Mouse (Mus musculus): ENCODE measurements around the gene Sesn3. TPM values are rescaled to one million over a fixed set of nuclear protein-coding genes. Genes with fewer than 3 reads are reported as not detected.

The Sesn3 gene
- polyA plus RNA-seq, 1 experiment = 7.4 TPM

DNA sequence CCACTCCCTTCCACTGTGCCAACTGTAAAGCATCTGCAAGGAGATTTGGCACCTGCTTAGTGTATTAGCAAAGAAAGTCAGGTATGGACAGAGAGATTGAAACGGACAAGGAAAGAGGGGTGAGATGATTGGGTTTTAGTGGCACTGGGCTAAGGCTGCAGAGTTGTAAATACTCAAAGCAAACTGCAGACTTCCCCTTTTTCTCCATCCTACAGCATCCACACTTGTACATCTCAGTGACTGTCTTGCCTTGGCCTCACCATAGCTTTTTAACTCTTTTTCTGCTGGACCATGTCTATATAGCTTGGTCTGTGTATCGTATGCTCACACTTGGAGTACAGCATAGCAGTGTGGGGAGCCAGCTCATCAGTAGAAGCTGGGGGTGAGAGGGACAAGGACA is 75.9 kb downstream of the Sesn3 start:
- DNase-seq (ENCODE audit: low read depth) = no peak

- DNase-seq (ENCODE audit: low read depth) = no peak
Measured at GRCm38 (mm10) chr9:14352337-14352736, 77.5 kb downstream of the Sesn3 start.

GRCm38 (mm10) chr9:14354852-14355251 is 80.0 kb downstream of the Sesn3 start:
- DNase-seq (ENCODE audit: low read depth) = no peak

DNA sequence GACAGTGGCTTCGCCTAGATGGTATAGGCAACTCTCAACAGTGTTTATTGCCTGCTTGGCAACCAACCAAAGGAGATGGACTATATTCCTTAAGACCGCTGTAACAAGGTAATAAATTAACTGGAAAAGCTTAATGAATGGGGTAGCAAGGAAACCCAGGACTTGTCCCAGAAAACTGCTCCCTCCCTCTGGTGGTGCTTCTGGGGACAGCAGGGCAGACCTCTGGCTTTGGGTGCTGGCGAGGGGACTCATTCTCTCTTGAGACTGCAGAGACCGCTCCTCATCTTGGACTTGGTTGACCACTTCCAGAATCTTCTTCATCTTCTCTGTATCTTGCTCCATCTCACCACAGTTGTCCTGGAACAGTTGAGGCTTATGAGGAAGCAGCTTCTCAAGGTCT is 82.2 kb downstream of the Sesn3 start:
- DNase-seq (ENCODE audit: low read depth) = no peak

DNA sequence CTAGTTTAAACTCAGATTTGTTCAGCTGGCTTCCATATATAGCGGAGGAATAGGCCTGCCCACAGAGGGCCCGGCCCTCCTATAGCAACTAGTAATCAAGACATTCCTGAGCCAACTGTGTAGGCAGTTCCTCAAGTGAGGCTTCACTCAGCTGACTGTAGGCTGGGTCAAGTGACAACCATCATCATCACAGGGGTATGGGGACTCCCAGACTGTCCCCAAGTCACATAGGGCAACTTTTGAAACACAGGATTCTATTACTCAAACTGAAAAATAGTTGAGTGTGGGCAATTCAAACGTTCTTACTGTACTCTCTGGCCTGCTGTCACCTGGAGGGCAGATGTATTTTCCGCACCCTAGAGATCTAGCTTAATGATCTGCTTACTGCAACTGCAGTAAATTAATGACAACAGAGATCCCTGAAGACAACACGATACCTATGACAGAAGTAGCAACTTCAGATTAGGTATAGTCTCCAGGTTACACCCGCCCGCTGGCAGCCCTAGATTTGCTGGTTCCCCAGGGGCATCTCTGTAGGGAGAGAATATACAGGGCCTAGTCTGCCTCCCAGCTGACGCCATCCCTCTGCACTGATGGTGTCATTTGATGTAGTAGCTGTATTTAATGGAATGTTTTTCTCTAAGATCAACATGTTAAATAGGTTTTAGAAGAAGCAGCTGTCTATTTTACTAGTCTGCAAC is 87.4 kb downstream of the Sesn3 start:
- no peak for DNase-seq (ENCODE audit: low read depth)

DNA sequence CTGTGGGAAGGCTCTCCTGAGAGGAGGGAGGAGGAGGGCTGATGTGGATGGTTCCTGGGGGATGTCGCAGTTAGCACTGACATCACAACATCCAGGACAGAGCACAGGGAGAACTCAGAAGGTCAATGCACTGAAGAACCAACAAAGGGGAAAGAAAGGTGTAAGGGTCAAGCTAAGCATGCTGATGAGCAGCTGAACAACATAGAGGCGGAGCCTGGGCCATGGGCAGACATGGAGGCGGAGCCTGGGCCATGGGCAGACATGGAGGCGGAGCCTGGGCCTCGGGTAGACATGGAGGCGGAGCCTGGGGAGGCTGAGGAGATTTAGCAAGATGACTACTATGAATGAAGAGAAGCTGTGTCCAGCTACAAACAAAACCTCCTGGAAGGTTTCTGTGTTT is 88.7 kb downstream of the Sesn3 start:
- DNase-seq (ENCODE audit: low read depth) = no peak

DNA sequence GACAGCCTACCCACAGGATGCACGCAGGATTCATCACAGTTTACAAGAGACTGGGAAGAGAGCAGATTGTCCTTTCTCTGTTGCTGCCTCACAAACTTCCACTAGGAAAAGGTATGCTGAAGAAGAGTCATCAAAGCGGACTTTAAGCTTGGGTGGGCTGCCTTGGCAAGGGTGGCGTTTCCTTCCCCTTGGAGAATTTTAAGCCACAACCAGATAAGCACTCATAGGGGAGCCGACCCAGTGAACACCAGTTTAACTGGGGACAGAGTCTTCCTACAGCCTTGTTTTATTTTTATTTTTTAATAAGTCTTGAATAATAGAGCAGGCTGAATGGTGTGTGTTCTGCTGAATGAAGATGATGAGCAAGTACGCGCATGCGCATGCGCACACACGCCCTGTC is 89.9 kb downstream of the Sesn3 start:
- no peak for DNase-seq (ENCODE audit: low read depth)

- no peak for DNase-seq (ENCODE audit: low read depth)
Measured at GRCm38 (mm10) chr9:14365481-14366125, 90.7 kb downstream of the Sesn3 start.

- DNase-seq (ENCODE audit: low read depth) = no peak
Measured at GRCm38 (mm10) chr9:14367850-14368249, 93.0 kb downstream of the Sesn3 start.

GRCm38 (mm10) chr9:14369271-14369670 is 94.4 kb downstream of the Sesn3 start:
- DNase-seq (ENCODE audit: low read depth) = no peak

GRCm38 (mm10) chr9:14372440-14372839 is 97.6 kb downstream of the Sesn3 start:
- no peak for DNase-seq (ENCODE audit: low read depth)

- no peak for DNase-seq (ENCODE audit: low read depth)
Measured at GRCm38 (mm10) chr9:14376149-14376548, 101.3 kb downstream of the Sesn3 start.

DNA sequence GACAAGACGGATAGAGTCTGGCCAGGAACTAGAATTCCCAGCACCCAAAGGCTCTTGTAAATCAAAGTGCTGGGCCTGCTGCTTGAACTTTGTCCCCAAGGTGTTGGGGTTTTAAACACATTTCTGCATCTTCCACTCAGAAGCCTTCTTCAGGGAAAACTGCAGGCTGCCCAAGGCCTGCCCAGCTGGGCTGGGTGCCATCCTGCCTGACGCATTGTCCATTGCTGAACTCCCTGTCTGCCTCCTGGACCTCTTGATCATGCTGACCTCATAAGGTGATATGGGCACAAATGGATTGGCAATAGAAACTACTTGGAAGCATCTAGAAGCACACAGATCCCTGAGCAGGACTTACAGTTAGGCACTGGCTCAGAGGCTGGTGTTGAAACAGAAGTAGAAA is 103.3 kb downstream of the Sesn3 start:
- DNase-seq (ENCODE audit: low read depth) = no peak

- DNase-seq (ENCODE audit: low read depth) = no peak
Measured at GRCm38 (mm10) chr9:14379769-14380385, 105.0 kb downstream of the Sesn3 start.

- no peak for DNase-seq (ENCODE audit: low read depth)
Measured at GRCm38 (mm10) chr9:14380386-14381285, 105.8 kb downstream of the Sesn3 start.

DNA sequence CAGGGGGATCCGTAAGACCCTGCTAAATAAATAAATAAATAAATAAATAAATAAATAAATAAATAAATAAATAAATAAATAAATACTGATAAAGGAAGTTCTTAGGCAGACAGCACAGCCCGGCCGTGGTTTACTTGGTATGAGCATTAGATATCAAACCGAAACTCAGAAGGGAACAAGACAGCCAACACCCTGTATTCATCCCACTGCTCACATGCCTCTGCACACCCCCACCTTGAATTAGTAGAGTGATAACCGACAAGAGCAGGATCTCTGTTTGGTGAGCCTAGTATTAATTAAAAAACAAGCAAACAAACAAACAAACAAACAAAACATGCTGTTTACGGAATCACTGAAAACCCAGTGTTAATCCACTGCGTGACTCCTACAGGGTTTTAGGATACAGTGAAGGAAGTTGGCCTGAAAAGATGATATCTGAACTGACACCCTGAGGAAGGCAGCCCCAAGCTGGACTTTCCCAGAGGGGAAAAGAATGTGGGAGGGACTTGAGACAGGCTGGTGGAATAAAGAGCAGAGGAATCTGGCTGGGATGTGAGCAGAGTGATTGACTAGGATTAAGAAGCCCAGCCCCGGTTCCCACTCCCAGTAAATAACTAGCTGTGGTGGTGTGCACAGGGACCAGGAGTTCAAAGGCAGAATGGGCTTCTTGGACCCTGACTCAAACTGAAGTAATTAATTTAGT is 106.6 kb downstream of the Sesn3 start, which contains the start of gene Endod1:
Gene Endod1 (minus strand): TSS at position 155 of the 703 bp plus-strand sequence.
- no peak for DNase-seq (ENCODE audit: low read depth)

- DNase-seq (ENCODE audit: low read depth) = no peak
Measured at GRCm38 (mm10) chr9:14382256-14382791, 107.5 kb downstream of the Sesn3 start.
